Mouse (Mus musculus): Measurements from ENCODE around the gene Il4ra. TPM values are rescaled to one million over a fixed set of nuclear protein-coding genes. Genes with fewer than 3 reads are reported as not detected.

The Il4ra gene
- 11.3 and 16.6 TPM in 2 replicates for total RNA-seq (2014; rRNA removed)
- polyA plus RNA-seq (2012; rRNA removed): 18.7 and 24.0 TPM in 2 replicates

GRCm38 (mm10) chr7:125551766-125552709 lies at the start of gene Il4ra:
TSS of gene Il4ra (plus strand) at chr7:125552120.
- H3K9ac ChIP-seq (ENCODE audit: low read depth, low read length): peak within 1 kb of the TSS; percentile 89
- no peaks in the 10 kb centered on the region for H3K27me3 ChIP-seq (ENCODE audit: control insufficient read depth, insufficient read depth, low read length)
- peaks cover 40% of the 10 kb centered on the region for H3K4me1 ChIP-seq (ENCODE audit: control insufficient read depth, insufficient read depth, low read length)
- WGBS: 2% methylated on average over 52 of the region's 52 CpGs
- TF ChIP-seq POLR2A (IDR thresholded peaks at IDR 0.05; ENCODE audit: extremely low read depth, insufficient read depth, low read length): peak; percentile 95
- TF ChIP-seq CTCF (IDR thresholded peaks at IDR 0.05; ENCODE audit: low read depth, low read length): no peak
- H3K36me3 ChIP-seq (ENCODE audit: control insufficient read depth, insufficient read depth, low read length): no peaks in the 10 kb centered on the region
- peak within 1 kb of the TSS; percentile 86 for H3K27ac ChIP-seq (replicated peaks; ENCODE audit: insufficient read depth, low read depth, low read length)
- H3K79me2 ChIP-seq (ENCODE audit: control insufficient read depth, insufficient read depth, low read length): peaks cover 45% of the 10 kb centered on the region; the same call in 1 of the 2 replicates
- H3K4me3 ChIP-seq (ENCODE audit: insufficient read depth, low read depth, low read length): peak within 1 kb of the TSS; percentile 82
- DNase-seq (ENCODE audit: extremely low read depth, low read depth, low spot score): peak; percentile 99

- no peaks in the 10 kb centered on the region for H3K79me2 ChIP-seq (ENCODE audit: control insufficient read depth, insufficient read depth, low read length)
- no peak overlapping the region for H3K4me3 ChIP-seq (ENCODE audit: insufficient read depth, low read depth, low read length)
- H3K27me3 ChIP-seq (ENCODE audit: control insufficient read depth, insufficient read depth, low read length): no peaks in the 10 kb centered on the region
- no peak overlapping the region for H3K9ac ChIP-seq (ENCODE audit: low read depth, low read length)
- peak; percentile 13 for DNase-seq (ENCODE audit: extremely low read depth, low read depth, low spot score)
- WGBS: 72% methylated on average over 5 of the region's 5 CpGs
- peaks cover 2% of the 10 kb centered on the region; the same call in 1 of the 2 replicates for H3K4me1 ChIP-seq (ENCODE audit: control insufficient read depth, insufficient read depth, low read length)
- H3K27ac ChIP-seq (replicated peaks; ENCODE audit: insufficient read depth, low read depth, low read length): peak overlapping the region; percentile 61; the same call in 1 of the 2 replicates
- TF ChIP-seq CTCF (IDR thresholded peaks at IDR 0.05; ENCODE audit: low read depth, low read length) (no peak), POLR2A (IDR thresholded peaks at IDR 0.05; ENCODE audit: extremely low read depth, insufficient read depth, low read length) (no peak)
- H3K36me3 ChIP-seq (ENCODE audit: control insufficient read depth, insufficient read depth, low read length): no peaks in the 10 kb centered on the region
Observed at GRCm38 (mm10) chr7:125503374-125504092, 48.4 kb upstream of the Il4ra start.

- WGBS: 94% methylated on average over 5 of the region's 5 CpGs
- Histone ChIP-seq H3K4me1 (ENCODE audit: control insufficient read depth, insufficient read depth, low read length) (peaks cover 2% of the 10 kb centered on the region; the same call in 1 of the 2 replicates), H3K36me3 (ENCODE audit: control insufficient read depth, insufficient read depth, low read length) (no peaks in the 10 kb centered on the region), H3K9ac (ENCODE audit: low read depth, low read length) (no peak overlapping the region), H3K79me2 (ENCODE audit: control insufficient read depth, insufficient read depth, low read length) (no peaks in the 10 kb centered on the region), H3K4me3 (ENCODE audit: insufficient read depth, low read depth, low read length) (no peak overlapping the region), H3K27me3 (ENCODE audit: control insufficient read depth, insufficient read depth, low read length) (no peaks in the 10 kb centered on the region), H3K27ac (replicated peaks; ENCODE audit: insufficient read depth, low read depth, low read length) (no peak overlapping the region)
- TF ChIP-seq POLR2A (IDR thresholded peaks at IDR 0.05; ENCODE audit: extremely low read depth, insufficient read depth, low read length): no peak
- TF ChIP-seq CTCF (IDR thresholded peaks at IDR 0.05; ENCODE audit: low read depth, low read length): no peak
- no peak for DNase-seq (ENCODE audit: extremely low read depth, low read depth, low spot score)
Observed at GRCm38 (mm10) chr7:125504618-125505017, 47.3 kb upstream of the Il4ra start.

- H3K4me1 ChIP-seq (ENCODE audit: control insufficient read depth, insufficient read depth, low read length): peaks cover 2% of the 10 kb centered on the region; the same call in 1 of the 2 replicates
- H3K4me3 ChIP-seq (ENCODE audit: insufficient read depth, low read depth, low read length): no peak overlapping the region
- H3K36me3 ChIP-seq (ENCODE audit: control insufficient read depth, insufficient read depth, low read length): no peaks in the 10 kb centered on the region
- WGBS: 85% methylated on average over 10 of the region's 10 CpGs
- no peaks in the 10 kb centered on the region for H3K27me3 ChIP-seq (ENCODE audit: control insufficient read depth, insufficient read depth, low read length)
- no peak for TF ChIP-seq POLR2A (IDR thresholded peaks at IDR 0.05; ENCODE audit: extremely low read depth, insufficient read depth, low read length)
- no peak for TF ChIP-seq CTCF (IDR thresholded peaks at IDR 0.05; ENCODE audit: low read depth, low read length)
- H3K79me2 ChIP-seq (ENCODE audit: control insufficient read depth, insufficient read depth, low read length): no peaks in the 10 kb centered on the region
- no peak overlapping the region for H3K27ac ChIP-seq (replicated peaks; ENCODE audit: insufficient read depth, low read depth, low read length)
- no peak overlapping the region for H3K9ac ChIP-seq (ENCODE audit: low read depth, low read length)
- DNase-seq (ENCODE audit: extremely low read depth, low read depth, low spot score): no peak
Observed at GRCm38 (mm10) chr7:125505568-125505967, 46.4 kb upstream of the Il4ra start.

- H3K4me1 ChIP-seq (ENCODE audit: control insufficient read depth, insufficient read depth, low read length): peaks cover 2% of the 10 kb centered on the region; the same call in 1 of the 2 replicates
- no peak for TF ChIP-seq POLR2A (IDR thresholded peaks at IDR 0.05; ENCODE audit: extremely low read depth, insufficient read depth, low read length)
- no peak for TF ChIP-seq CTCF (IDR thresholded peaks at IDR 0.05; ENCODE audit: low read depth, low read length)
- no peak overlapping the region for H3K27ac ChIP-seq (replicated peaks; ENCODE audit: insufficient read depth, low read depth, low read length)
- no peak overlapping the region for H3K4me3 ChIP-seq (ENCODE audit: insufficient read depth, low read depth, low read length)
- WGBS: 93% methylated on average over 2 of the region's 2 CpGs
- no peaks in the 10 kb centered on the region for H3K27me3 ChIP-seq (ENCODE audit: control insufficient read depth, insufficient read depth, low read length)
- H3K79me2 ChIP-seq (ENCODE audit: control insufficient read depth, insufficient read depth, low read length): no peaks in the 10 kb centered on the region
- H3K9ac ChIP-seq (ENCODE audit: low read depth, low read length): no peak overlapping the region
- DNase-seq (ENCODE audit: extremely low read depth, low read depth, low spot score): no peak
- no peaks in the 10 kb centered on the region for H3K36me3 ChIP-seq (ENCODE audit: control insufficient read depth, insufficient read depth, low read length)
Observed at GRCm38 (mm10) chr7:125507279-125507678, 44.6 kb upstream of the Il4ra start.
